Mouse (Mus musculus): ENCODE measurements around the gene BC048562.

The BC048562 gene

DNA sequence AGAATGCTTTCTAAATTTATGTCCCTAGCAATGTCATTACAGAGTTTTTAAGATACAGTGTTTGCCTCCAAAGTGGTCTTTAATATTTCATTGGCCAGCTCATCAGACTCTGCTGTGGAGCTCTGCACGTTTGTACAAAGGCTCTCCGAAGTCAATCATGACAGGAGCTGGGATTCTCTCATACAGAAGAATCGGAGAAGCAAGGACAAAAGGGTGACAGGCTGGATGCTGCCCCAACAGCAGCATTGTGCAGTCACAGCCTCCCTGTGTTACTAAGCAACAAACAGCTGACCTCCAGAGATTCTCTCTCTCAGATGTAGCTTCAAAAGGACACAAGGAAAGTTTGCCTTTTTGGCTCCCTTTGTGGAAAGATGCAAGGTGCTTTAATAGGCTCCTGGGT lies at the start of gene BC048562:
TSS of gene BC048562 (plus strand) at position 301 of the 400 bp plus-strand sequence.
- CTCF ChIA-PET = interaction anchor here (0.5 kb wide), 1 partner anchor 67 kb away, joined by 4 read pairs; no protein-coding TSS in a partner anchor

DNA sequence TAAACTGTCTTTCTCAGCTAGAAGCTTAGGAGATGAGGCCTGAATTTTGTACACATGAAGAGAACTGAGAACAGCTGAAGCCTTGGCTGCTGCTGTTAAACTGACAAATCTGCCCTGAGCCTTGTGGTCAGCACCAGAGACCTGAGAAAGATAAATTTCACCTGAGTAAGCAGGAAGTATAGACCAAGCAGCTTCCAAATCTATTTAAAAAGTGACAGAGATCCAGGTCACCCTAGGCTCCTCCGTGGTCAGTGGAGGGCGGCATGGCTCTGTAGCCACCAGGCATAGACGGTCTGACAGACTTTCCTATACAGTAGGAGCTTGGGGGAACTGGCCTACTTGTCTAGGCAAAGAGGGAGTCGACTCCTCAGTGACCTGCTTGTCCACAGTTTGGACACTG lies 49.5 kb upstream of the BC048562 start:
- CTCF ChIA-PET = no interaction called here

DNA sequence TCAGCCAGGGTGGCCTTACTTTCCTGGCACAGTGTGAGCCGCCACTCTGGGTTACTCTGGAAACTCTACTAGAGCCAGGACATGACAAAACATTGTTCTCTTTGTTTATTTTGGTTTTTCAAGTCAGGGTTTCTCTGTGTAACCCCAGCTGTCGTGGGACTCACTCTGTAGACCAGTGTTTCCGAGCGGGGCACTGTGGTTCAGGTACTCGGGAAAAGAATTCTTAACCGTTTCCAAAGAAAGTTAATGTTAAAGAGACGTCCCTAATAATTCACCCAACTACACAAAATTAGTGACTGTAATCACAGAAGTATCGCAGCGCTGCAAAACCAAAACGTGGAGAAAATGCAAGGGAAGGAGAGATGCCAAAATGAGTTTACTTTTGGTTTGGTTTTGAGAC lies 47.7 kb upstream of the BC048562 start:
- CTCF ChIA-PET = no interaction called here

DNA sequence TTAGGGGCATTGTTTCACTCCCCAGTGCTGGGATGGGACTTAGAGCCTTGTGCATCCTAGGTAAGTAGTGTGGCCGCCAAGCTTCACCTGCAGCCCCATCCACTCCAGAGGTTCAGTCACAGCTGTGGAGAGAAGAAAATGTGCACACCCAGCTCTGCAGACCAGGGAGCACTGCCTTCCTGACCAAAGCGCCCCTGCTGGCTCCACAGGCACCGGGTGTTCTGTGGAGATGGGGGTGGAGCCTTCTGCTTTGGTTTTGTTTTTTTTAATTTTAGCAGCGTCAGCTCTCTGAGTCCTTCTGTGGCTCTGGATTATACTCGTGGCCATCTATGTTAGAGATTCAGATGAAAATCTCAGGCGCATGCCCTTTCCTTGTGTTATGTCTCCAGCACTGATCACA lies 47.1 kb upstream of the BC048562 start:
- CTCF ChIA-PET = no interaction called here

DNA sequence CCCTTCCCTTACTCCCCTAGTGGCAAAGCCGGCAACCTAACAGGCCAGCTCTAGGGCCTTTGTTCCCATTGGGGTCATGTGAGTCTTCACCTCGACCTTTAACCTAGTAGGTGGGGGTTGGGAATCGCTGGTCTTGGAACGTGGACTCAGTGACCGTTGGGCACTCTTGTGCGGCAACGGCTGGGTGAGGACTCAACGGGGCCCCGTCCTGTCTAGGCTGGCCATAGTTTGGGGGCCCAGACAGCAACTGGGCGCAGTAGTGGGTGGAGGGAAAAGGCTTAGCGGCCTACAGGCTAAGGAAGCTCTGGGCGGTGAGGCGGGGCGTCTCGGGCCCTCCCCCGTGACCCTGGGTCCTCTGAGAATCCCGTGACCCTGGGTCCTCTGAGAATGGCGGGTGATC lies 43.6 kb upstream of the BC048562 start, which contains the start of gene 1700102P08Rik:
TSS of gene 1700102P08Rik (plus strand) at position 130 of the 400 bp plus-strand sequence.
- CTCF ChIA-PET = no interaction called here

DNA sequence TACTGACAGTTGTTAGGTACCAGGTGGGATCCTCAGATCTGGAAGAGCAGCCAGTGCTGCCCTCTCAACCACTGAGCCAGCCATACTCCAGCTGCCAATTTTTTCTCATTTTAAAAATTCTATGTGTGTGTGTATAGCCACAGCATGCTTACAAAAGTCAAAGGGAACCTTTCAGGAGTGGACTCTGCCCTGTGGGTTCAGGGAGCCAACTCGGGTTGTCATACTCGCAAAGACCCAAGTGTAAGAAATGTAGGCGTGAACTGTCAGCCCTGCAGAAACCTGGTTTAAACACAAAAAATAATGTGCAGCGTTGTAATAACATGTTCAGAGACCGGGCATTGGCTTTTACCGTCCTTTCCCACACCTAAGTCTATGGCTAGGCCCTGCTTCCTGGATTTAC lies 42.1 kb upstream of the BC048562 start:
- CTCF ChIA-PET = no interaction called here

DNA sequence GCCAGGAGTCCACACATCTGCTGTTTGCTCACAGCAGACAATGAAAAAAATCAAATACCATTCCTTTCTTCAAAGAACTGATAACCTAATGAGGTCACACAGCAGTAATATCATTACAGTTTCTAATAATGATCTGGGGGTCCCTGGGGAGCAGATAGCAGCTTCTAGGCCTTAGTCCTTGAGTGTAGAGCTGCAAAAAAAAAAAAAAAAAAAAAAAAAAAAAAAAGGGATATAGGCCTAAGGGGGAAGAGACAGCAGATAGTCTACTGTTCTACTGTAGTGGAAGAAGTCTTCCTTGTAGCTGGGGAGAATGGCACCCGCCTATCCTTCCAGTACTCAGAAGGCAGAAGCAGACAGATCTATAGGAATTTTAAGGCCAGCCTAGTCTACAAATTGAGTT lies 40.9 kb upstream of the BC048562 start:
- CTCF ChIA-PET = no interaction called here

DNA sequence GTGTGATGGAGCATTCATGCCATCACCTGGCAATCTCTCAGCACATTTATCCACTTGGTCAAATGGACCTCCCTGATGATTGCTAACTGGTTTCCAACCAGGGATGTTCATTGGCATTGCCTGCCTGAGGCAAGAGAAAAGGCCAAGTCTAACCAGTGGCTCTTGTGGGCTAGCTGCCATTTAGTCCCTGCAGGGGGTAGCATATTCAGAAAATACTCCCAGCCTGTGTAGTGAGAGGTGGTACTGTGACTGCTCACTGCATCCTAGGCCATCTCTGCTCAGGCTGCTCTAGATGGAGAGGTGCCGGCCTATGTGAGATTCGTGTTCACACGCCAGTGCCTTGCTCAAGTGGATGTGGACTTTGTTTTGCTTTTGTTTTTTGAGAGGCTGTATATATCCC lies 38.0 kb upstream of the BC048562 start:
- CTCF ChIA-PET = no interaction called here

DNA sequence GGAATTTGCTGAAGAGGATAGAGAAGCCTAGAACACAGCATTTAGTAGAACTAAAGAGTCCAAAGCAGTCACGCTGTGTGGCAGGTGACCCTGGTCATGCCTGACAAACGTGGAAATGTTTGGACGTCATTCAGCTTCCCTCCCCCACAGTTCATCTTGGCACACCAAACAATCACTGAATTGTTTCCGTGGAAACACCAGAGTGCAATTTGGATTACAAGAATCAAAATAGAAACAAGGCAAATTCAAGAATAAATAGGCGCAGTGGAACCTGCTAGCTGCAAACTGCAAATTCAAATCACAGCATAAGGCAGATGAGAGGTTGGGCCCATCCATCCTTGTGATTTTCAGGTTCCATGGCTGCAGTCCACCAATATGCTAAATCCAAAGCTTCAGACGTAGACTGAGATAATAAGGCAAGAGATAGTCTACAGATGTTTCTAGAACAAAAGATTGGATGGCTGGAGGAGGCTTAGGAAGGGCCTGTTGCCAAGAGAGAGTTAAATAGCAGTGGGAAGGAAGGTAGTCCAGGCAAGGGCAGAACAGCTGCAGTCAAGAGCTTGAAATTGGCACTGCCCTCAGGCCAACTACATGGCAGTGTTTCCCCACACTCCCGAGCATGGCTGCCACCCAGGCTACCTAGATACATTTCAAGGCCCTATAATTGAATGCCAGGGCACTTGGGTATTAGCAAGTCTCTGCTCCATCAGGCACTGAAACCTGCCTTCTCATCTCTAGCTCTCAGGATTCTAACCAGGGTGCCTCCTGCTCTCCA lies 34.9 kb upstream of the BC048562 start:
- CTCF ChIA-PET = no interaction called here

DNA sequence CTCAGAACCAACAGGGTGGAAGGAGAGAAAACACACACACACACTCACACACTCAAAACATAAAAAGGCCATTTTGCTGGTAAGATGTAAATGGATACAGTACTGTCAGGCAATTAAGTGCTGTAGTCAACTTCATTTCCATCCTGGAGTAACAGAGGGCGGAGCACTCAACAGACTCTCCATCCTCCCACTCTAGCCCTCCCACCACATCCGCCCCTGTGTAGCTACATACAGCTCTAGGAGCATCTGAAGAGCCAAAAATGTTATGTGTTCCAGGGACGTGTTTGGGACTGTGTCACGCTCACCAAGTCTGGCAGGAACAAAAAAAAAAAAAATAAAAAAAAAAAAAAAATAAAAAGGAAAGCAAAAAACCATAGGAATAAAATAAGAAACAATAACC lies 33.2 kb upstream of the BC048562 start:
- CTCF ChIA-PET = interaction anchor here (1.0 kb wide), 1 partner anchor 49 kb away, joined by 6 read pairs; no protein-coding TSS in a partner anchor

DNA sequence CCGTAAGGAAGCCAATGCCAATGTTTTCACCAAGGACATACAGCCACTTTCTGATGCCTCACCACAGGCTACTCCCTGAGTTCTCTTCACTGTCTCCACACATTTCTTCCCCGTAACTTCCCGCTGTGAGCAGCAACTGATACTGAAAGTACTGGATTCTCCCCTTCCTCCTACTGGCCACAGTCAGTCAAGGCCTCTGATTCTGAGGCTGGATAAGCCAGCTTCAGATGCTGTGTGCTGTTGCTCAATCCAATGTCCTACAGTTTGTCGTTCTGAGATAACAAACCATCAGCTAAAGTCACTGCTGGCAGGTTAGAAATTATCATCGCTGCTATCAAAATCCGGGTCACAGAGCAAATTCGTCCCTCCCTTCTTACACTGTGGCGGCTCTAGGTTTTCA lies 31.8 kb upstream of the BC048562 start:
- CTCF ChIA-PET = no interaction called here

DNA sequence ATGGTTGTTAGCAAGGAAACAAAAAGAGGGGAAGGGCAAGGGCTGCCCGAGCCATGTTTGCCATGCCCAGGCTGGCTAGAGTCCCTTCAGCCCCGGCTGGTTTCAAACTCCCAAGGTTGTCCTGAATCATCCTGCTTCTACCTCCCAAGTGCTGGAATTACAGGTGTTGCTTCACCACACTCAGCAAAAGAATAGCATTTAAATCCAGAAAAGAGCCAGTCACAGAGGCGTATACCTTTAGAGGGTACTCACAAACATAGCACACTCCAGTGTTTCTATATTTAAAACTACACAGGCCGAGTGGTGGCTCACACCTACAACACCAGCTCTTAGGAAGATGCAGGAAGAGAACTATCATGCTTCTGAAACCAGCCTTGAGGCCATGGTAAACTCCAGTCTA lies 26.7 kb upstream of the BC048562 start:
- CTCF ChIA-PET = no interaction called here

DNA sequence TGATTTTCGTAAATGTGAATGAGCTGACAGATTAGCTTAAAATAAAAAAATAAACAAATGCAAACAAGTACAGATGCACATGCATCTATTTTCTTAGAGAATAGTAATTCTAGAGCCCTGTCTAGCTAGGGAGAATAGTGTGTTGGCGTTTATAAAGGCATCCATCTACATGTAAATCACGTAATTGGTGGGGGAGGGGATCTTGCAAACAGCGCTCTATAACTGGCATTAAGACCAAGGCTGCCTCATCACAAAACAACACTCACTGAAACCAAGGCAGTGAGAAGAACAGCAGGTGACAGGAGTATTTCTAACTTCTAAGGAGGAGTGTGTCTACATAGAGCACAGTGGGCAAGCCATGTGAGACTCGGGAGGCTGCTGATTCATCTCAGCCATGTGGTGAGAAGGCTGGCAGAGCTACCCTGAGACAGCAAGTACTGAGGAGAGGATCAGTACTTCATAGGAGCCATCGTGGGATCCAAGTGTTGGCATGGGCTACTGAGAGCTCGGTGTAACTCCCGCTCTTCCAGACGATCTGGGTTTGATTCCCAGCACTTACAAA lies 24.8 kb upstream of the BC048562 start:
- CTCF ChIA-PET = no interaction called here

DNA sequence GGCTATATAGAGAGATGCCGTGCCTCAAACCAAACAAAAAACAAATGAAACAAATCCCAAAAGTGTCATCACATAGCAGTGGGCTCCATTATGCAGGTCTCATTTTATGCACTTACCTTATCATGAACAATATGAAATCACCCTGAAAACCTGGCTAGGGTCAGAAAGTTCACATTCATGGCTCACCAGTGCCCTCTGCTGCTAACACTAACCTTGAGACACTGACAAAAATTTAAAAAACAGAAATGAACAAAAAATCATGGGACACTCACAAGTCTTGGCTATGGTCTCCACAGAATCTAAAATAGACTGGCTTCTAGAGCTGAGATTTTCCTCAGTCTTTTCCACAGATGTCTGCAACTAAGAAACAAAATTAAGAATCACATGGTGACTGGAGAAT lies 24.1 kb upstream of the BC048562 start:
- CTCF ChIA-PET = no interaction called here

DNA sequence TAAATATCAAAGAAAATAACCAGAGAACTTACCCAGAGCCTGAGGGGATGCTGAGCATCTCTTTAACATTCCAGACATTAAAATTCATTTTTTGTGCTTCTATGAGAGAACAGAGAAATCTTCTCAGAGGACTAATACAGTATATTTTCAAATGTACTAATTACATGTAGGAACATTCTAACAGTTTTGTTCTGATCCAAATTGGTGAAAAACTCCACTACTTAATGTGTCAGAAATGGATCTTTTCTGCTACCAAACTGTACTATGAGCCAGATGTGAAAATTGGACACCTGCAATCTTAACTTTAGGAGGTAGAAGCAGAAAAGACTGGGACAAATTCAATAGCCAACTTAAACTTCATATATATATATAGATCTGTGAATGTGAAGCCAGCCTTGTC lies 7.9 kb upstream of the BC048562 start, which contains the start of gene Ccdc36:
TSS of gene Ccdc36 (minus strand) at position 101 of the 400 bp plus-strand sequence.
- CTCF ChIA-PET = no interaction called here

DNA sequence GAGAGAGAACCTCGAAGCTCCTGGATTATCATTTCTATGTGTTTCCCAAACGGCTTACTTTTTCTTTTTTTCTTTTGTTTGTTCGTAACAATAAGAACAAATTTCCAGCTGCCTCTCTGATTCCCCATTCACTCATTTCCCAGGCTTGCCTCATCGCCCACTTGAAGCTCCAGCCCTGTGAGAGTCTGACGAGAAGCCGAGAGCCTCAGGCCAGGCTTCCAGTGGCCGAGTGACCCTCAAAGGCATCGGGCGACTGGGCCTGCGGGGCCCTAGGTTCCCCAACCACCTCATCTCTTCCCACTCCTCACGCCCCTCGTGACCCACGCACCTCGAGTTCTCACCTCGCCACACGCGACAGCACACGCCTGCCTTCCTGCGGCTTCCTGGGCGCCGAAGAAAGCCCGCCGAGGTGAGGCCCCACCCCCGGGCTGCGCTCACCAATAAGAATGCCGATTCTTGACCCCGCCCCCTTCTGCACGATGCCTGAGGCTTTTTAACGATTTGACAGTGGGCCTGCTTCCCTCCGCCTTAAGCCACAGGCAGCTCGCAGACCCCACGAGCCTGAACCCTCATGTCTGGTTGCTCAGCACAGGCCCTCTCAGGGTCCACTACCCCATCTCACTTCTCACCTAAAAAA lies 4.7 kb upstream of the BC048562 start:
- CTCF ChIA-PET = interaction anchor here (0.6 kb wide), 1 partner anchor 146 kb away, joined by 5 read pairs; no protein-coding TSS in a partner anchor

DNA sequence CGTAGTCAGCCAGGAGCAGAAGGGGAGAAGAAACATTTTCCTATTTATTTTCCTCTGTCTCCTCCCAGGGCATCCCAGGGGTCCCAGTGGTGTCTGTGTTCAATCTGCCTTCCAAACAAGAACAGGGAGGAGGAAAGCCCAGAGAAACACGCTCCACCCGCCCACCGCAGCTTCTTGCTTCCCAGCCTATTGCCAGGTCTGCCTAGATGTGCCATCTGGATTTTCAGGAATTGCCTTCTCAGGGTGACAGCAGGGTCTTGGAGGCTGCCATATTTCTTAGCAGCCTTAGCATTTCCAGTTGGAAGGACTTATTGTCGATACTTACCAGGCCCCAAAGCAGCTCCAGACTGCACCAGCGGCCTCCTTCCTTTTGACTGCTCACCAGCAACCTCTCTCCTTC lies 2.9 kb downstream of the BC048562 start:
- CTCF ChIA-PET = no interaction called here

DNA sequence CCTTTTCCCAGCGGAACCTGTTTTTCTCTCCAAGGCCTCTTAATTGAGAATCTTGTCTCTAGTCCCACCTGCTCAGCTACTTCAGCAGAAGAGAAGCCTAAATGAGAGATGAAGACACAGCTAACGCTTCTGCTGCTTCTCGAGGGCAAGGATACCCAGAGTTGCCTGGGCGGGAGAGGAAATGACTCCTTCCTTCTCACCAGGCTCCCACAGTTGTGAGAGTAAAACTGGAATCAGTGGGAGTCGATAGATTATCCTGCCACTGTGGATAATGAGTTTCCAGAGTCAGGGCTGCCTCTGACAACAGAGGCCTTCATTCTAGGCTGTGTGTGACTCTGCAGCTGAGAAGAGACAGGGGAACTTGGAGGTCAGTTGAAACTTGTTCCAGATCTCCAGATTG lies 4.2 kb downstream of the BC048562 start:
- CTCF ChIA-PET = no interaction called here

DNA sequence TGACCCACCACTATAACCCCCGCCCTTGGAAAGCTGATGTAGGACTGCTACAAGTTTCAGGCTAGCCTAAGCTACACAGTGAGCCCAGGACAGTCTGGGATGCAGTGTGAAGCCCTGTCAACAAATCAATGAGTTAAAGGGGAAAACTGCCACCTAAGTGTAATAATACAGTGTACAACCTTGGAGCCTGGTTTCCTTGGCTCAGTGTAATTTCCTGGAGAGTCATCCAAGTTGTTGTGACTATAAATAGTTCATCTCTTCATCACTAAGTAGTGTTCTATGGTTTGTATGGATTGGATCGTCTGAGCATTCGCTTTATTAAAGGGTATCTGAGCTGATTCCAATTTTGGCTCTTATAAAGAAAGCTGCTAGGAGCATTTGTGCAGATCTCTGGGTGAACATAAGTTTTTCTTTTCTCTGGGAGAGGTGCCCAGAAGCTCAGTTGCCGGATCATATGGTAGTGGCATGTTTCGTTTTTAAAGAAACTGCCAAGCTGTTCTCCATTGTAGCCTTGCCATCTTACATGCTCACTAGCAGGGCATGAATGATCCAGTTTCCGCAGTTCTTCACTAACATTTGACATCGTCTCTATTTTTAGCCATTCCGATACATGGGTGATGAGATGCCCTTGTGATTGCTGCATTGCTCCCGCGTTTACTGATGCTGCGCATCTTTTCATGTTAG lies 5.1 kb downstream of the BC048562 start:
- CTCF ChIA-PET = no interaction called here

DNA sequence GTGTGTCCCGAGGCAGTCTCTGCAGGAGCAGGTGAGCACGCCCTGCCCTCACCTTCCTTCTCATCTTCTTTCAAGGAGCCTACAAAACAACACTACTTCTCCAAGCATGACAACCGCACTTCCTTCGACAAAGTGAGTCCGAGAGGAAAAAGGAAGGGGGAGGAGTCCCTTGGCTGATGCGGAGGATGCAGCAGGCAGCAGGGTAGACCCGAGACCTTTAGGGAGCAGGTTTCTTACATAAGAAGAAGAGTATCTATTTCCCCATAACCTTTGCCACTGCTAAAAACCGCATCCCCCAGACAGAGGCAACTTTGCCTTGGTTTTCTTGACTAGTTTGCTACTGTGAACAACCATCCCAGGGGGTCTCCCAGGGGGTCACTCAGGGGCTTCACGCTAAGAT lies 8.8 kb downstream of the BC048562 start:
- CTCF ChIA-PET = no interaction called here

DNA sequence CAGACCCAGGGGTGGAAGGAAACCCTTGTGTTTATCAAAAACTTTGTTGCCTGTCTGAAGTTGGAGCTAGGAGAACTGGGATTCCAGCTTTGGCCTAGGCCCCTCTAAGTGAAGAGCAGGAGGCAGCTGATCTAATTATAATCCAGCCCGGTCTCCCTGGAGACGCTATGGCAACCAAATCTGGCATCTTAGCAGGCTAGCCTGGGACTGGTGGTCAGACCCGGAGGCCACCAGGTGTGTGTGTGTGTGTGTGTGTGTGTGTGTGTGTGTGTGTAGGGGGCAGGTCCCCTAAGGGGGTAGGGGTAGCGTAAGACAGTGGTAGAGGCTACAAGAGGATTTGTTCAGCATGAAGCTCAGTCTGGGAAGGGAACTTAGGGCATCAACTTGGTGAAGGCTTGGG lies 13.6 kb downstream of the BC048562 start:
- CTCF ChIA-PET = no interaction called here

DNA sequence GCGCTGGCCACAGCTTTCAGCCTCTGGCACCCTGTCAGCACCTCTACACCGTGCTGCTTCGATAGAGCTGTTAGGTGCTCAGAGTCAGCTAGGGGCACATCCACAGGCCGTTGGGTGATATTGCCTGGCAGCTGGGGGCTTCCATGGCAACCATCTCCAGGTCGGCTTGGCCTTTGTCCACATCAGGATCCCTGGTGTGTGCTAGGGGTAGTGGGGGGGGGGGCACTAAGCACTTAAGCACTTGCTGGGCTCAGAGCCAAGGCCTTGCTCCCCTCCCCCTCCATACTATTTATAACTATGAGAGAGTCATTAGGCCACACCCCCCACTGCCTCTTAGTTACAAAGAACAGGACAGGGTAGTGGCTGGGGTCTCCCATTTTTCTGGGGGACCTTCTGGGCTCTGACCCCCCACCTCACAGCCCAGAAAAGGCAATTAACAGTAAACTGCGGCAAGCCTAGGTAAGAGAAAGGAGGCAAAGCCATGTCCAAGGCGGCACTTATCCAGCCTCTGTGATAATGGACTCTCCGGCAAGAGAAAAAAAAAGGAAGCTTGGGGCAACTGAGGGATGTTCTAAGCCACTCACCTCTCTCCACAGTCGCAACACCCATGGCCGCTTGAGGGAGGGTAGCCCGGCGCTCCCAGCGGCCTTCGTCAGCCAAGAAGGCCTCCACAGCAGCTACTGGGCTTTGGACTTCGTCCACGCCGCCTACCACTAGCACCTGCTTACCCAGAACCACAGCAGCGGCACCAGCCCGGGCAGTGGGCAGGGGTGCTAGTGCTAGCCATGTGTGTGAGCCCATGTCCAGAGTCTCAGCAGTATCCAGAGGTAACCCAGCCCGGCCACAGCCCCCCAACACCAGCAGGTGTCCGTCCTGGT lies 14.2 kb downstream of the BC048562 start:
- CTCF ChIA-PET = no interaction called here
